Mouse (Mus musculus): ENCODE measurements around the gene Rnd3. TPM values are rescaled to one million over a fixed set of nuclear protein-coding genes. Genes with fewer than 3 reads are reported as not detected.

Gene Rnd3
- total and polyA plus RNA-seq, 3 experiments: 0.22 TPM; not detected in 2

DNA sequence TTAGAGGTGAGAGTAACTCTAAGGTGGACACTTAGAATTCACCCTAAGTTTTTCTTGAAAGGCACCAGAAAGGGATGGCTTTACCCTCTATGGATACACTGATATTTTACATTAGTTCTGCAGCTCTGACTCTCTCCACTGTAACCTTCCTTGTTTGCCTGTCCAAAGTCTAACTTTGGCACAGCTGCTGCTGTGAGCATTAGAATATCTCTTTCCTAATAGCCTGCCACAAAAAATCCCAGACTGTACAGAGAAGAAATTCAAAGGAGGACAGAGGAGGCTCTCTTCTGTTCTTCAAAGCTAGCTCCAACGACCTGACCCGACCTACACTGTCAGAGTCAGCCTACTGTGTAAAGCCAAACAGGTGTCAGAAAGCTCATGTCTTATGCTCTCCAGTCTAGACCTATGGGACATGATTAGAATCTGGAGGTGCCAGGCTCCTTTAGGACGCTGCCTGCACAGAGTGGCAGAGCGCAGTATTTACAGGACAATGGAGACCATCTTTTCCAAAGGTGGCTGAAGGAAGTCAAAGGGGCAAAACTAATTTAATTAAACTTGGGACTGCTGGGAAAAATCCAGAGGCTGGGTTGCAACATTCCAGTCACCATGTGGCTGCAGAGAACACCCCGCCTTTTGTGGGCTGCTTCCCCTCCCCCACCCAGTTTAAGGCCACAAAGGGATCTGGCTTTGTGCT is 9.5 kb downstream of the Rnd3 start:
- H3K9me3 ChIP-seq (replicated peaks): peaks cover 13% of the 10 kb centered on the region
- no peak overlapping the region for H3K4me3 ChIP-seq (ENCODE audit: low read depth, low read length)
- H3K36me3 ChIP-seq (replicated peaks): no peaks in the 10 kb centered on the region
- H3K27me3 ChIP-seq (ENCODE audit: insufficient read depth, low read length): no peaks in the 10 kb centered on the region
- no peak for DNase-seq (ENCODE audit: low spot score)
- no peaks in the 10 kb centered on the region for H3K4me1 ChIP-seq (ENCODE audit: insufficient read depth, low read depth, low read length)
- ATAC-seq (ENCODE audit: extremely low read depth, insufficient number of reproducible peaks, low FRiP score, poor library complexity, severe bottlenecking): no peak
- no peak for TF ChIP-seq TAL1 (conservative IDR thresholded peaks at IDR 0.05; ENCODE audit: low read depth, low read length)
- no peak for TF ChIP-seq POLR2AphosphoS5 (IDR thresholded peaks at IDR 0.05; ENCODE audit: insufficient replicate concordance, low read depth, low read length)
- TF ChIP-seq CTCF (IDR thresholded peaks at IDR 0.05; ENCODE audit: low read depth, low read length): no peak
- TF ChIP-seq GATA2 (IDR thresholded peaks at IDR 0.05; ENCODE audit: borderline replicate concordance, low read depth, low read length): no peak
- TF ChIP-seq GATA1 (IDR thresholded peaks at IDR 0.05; ENCODE audit: borderline replicate concordance, low read length): no peak

DNA sequence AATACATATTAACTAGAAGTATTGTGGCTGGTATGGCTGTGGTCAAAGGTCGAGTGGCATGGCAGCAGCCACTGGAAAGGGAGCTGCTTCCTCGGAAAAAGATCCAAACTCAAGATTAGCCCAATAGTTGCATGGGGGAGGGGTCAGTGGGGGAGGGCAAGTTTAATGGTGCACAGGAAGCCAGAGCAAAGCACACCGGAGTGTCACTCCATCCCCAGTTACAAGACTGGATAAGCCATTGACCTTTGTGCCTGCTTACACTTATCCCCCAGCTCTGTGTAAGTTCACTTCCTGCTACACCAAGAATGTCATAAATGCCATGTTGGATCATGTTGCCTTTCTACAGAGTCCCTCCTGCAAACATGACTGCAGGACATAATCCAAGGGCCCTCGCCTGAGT is 11.2 kb downstream of the Rnd3 start:
- no peaks in the 10 kb centered on the region for H3K36me3 ChIP-seq (replicated peaks)
- H3K9me3 ChIP-seq (replicated peaks): peaks cover 14% of the 10 kb centered on the region
- H3K4me3 ChIP-seq (ENCODE audit: low read depth, low read length): no peak overlapping the region
- ATAC-seq (ENCODE audit: extremely low read depth, insufficient number of reproducible peaks, low FRiP score, poor library complexity, severe bottlenecking): no peak
- DNase-seq (ENCODE audit: low spot score): no peak
- H3K4me1 ChIP-seq (ENCODE audit: insufficient read depth, low read depth, low read length): no peaks in the 10 kb centered on the region
- TF ChIP-seq POLR2AphosphoS5 (IDR thresholded peaks at IDR 0.05; ENCODE audit: insufficient replicate concordance, low read depth, low read length): no peak
- no peak for TF ChIP-seq CTCF (IDR thresholded peaks at IDR 0.05; ENCODE audit: low read depth, low read length)
- TF ChIP-seq TAL1 (conservative IDR thresholded peaks at IDR 0.05; ENCODE audit: low read depth, low read length): no peak
- TF ChIP-seq GATA2 (IDR thresholded peaks at IDR 0.05; ENCODE audit: borderline replicate concordance, low read depth, low read length): no peak
- no peak for TF ChIP-seq GATA1 (IDR thresholded peaks at IDR 0.05; ENCODE audit: borderline replicate concordance, low read length)
- H3K27me3 ChIP-seq (ENCODE audit: insufficient read depth, low read length): no peaks in the 10 kb centered on the region

DNA sequence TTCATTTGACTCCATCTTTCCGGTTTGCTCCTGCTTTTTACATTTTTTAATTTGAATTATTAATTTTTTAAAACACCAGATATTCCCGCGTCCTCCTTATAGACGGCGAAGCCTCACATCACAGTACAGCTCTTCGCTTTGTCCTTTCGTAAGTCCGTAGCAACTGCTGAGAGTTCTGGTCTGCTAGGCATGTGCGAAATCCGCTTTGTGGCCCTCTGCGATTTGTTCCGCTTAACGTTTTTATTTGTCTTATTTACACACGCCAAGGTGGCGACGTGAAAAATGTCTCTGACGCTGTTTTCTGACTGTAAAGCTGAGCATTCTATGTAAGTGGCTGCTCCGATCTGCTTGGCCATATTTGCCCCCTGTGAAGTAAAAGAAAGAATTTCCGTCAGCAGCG is 16.7 kb downstream of the Rnd3 start:
- no peaks in the 10 kb centered on the region for H3K4me1 ChIP-seq (ENCODE audit: insufficient read depth, low read depth, low read length)
- H3K27me3 ChIP-seq (ENCODE audit: insufficient read depth, low read length): no peaks in the 10 kb centered on the region
- H3K9me3 ChIP-seq (replicated peaks): peaks cover 18% of the 10 kb centered on the region
- ATAC-seq (ENCODE audit: extremely low read depth, insufficient number of reproducible peaks, low FRiP score, poor library complexity, severe bottlenecking) (no peak), DNase-seq (ENCODE audit: low spot score) (no peak)
- TF ChIP-seq GATA1 (IDR thresholded peaks at IDR 0.05; ENCODE audit: borderline replicate concordance, low read length) (no peak), GATA2 (IDR thresholded peaks at IDR 0.05; ENCODE audit: borderline replicate concordance, low read depth, low read length) (no peak), POLR2AphosphoS5 (IDR thresholded peaks at IDR 0.05; ENCODE audit: insufficient replicate concordance, low read depth, low read length) (no peak), TAL1 (conservative IDR thresholded peaks at IDR 0.05; ENCODE audit: low read depth, low read length) (no peak), CTCF (IDR thresholded peaks at IDR 0.05; ENCODE audit: low read depth, low read length) (no peak)
- no peak overlapping the region for H3K4me3 ChIP-seq (ENCODE audit: low read depth, low read length)
- no peaks in the 10 kb centered on the region for H3K36me3 ChIP-seq (replicated peaks)

DNA sequence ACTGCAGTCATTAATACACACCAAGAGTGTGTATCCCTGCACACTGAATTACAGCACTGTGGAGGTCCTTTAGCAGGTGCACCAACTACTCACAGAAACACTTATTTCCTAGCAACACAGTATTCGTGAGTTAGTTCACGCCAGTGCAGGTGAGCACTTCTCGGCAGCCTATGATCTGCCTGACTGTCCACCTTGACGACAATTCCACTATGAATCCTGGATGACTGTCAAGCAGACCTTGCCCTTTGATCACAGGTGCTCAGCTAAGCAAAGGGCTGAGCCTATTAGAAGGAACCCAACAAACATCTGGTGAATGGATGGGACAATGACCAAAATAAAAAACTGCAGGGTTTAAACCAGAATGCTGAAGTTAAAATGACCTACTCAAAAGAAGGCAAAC is 20.8 kb downstream of the Rnd3 start:
- H3K4me1 ChIP-seq (ENCODE audit: insufficient read depth, low read depth, low read length): no peaks in the 10 kb centered on the region
- no peaks in the 10 kb centered on the region for H3K36me3 ChIP-seq (replicated peaks)
- peaks cover 15% of the 10 kb centered on the region for H3K9me3 ChIP-seq (replicated peaks)
- TF ChIP-seq GATA2 (IDR thresholded peaks at IDR 0.05; ENCODE audit: borderline replicate concordance, low read depth, low read length): no peak
- TF ChIP-seq CTCF (IDR thresholded peaks at IDR 0.05; ENCODE audit: low read depth, low read length): no peak
- ATAC-seq (ENCODE audit: extremely low read depth, insufficient number of reproducible peaks, low FRiP score, poor library complexity, severe bottlenecking) (no peak), DNase-seq (ENCODE audit: low spot score) (no peak)
- no peak overlapping the region for H3K4me3 ChIP-seq (ENCODE audit: low read depth, low read length)
- H3K27me3 ChIP-seq (ENCODE audit: insufficient read depth, low read length): no peaks in the 10 kb centered on the region

DNA sequence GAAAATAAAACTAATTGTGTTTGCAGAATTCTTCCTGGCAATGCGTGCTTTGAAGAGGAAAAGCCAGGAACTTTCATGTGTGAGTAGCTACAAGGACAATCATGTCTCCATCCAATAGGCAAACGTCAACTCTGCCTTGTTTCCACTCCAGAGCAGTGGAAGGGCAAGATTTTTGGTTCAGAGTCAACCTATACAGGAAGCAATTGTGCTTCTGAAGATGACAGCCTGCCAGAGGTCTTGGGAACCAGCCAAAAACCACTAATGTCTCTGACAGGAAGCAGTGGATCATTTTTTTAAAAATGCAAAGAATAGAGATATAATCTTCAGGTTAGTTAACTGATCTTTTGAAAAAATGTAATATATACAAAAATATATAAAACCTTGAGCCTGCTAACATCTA is 38.6 kb downstream of the Rnd3 start:
- H3K4me1 ChIP-seq (ENCODE audit: insufficient read depth, low read depth, low read length): no peaks in the 10 kb centered on the region
- H3K9me3 ChIP-seq (replicated peaks): 0 out of 2 replicates have a peak, but pooled peaks cover 3% of the 10 kb centered on the region
- no peak for DNase-seq (ENCODE audit: low spot score)
- no peaks in the 10 kb centered on the region for H3K36me3 ChIP-seq (replicated peaks)
- no peak overlapping the region for H3K4me3 ChIP-seq (ENCODE audit: low read depth, low read length)
- TF ChIP-seq GATA1 (IDR thresholded peaks at IDR 0.05; ENCODE audit: borderline replicate concordance, low read length) (no peak), POLR2AphosphoS5 (IDR thresholded peaks at IDR 0.05; ENCODE audit: insufficient replicate concordance, low read depth, low read length) (no peak), GATA2 (IDR thresholded peaks at IDR 0.05; ENCODE audit: borderline replicate concordance, low read depth, low read length) (no peak), CTCF (IDR thresholded peaks at IDR 0.05; ENCODE audit: low read depth, low read length) (no peak), TAL1 (conservative IDR thresholded peaks at IDR 0.05; ENCODE audit: low read depth, low read length) (no peak)
- no peak for ATAC-seq (ENCODE audit: extremely low read depth, insufficient number of reproducible peaks, low FRiP score, poor library complexity, severe bottlenecking)
- no peaks in the 10 kb centered on the region for H3K27me3 ChIP-seq (ENCODE audit: insufficient read depth, low read length)

DNA sequence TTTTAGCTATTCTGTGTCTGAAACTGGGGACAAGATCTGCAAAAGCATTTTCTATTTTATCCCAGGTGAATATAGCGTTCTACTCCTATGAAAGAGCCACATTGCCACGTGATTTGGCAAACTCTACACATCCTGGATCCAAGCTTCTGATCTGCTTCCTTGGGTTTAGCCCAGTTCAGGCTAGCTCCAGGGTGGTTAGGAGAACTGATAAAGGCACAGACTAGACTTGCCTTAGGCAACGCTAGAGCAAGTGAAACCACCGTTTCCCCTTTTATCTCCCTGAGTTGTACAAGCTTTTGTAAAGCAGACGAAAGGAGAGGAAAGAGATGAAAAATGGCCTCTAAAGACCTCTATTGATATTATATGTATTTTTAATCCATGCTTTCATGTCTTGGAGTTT is 40.3 kb downstream of the Rnd3 start:
- DNase-seq (ENCODE audit: low spot score): no peak
- Histone ChIP-seq H3K4me3 (ENCODE audit: low read depth, low read length) (no peak overlapping the region), H3K36me3 (replicated peaks) (no peaks in the 10 kb centered on the region), H3K27me3 (ENCODE audit: insufficient read depth, low read length) (no peaks in the 10 kb centered on the region), H3K9me3 (replicated peaks) (peaks cover 13% of the 10 kb centered on the region), H3K4me1 (ENCODE audit: insufficient read depth, low read depth, low read length) (no peaks in the 10 kb centered on the region)
- ATAC-seq (ENCODE audit: extremely low read depth, insufficient number of reproducible peaks, low FRiP score, poor library complexity, severe bottlenecking): no peak
- TF ChIP-seq GATA2 (IDR thresholded peaks at IDR 0.05; ENCODE audit: borderline replicate concordance, low read depth, low read length): no peak
- TF ChIP-seq POLR2AphosphoS5 (IDR thresholded peaks at IDR 0.05; ENCODE audit: insufficient replicate concordance, low read depth, low read length): no peak
- TF ChIP-seq CTCF (IDR thresholded peaks at IDR 0.05; ENCODE audit: low read depth, low read length): no peak
- TF ChIP-seq GATA1 (IDR thresholded peaks at IDR 0.05; ENCODE audit: borderline replicate concordance, low read length): no peak
- TF ChIP-seq TAL1 (conservative IDR thresholded peaks at IDR 0.05; ENCODE audit: low read depth, low read length): no peak
